Mouse (Mus musculus) MEL (cell line): ENCODE results near the gene Btbd17. TPM values are rescaled to one million over a fixed set of nuclear protein-coding genes. Genes with fewer than 3 reads are reported as not detected.

Experiments used
- DNase-seq: peaks from one replicate; pipeline ENCODE4 v3.0.0; 2011; ENCODE audit warnings: low read depth, low spot score
- H3K27ac ChIP-seq: 2 replicates; pipeline ENCODE4 v1.5.1; 2012; ENCODE audit warnings: low read depth, mild to moderate bottlenecking, control low read depth, low read length, moderate library complexity; ENCODE audit not compliant: control insufficient read depth
- H3K27me3 ChIP-seq, 2 experiments: fragments of 150-350 bp in 1 of 2; sonication (generic) in 1 of 2; 2 replicates each; pipeline ENCODE4 v1.6.1; 2012; ENCODE audit warnings: low read length in 2 of 2, mild to moderate bottlenecking in 2 of 2, improper control_type of control experiment in 1 of 2, moderate library complexity in 1 of 2; ENCODE audit not compliant: insufficient read depth in 2 of 2, control insufficient read depth in 1 of 2
- H3K36me3 ChIP-seq, 2 experiments: 2 replicates each; pipeline ENCODE4 v1.6.1; 2012 to 2014; ENCODE audit warnings: low read length in 2 of 2, improper control_type of control experiment in 1 of 2, inconsistent platforms in 1 of 2, mild to moderate bottlenecking in 1 of 2; ENCODE audit not compliant: insufficient read depth in 2 of 2, control insufficient read depth in 1 of 2
- H3K4me1 ChIP-seq, 2 experiments: fragments of 150-350 bp in 1 of 2; sonication (generic) in 1 of 2; 2 replicates each; pipeline ENCODE4 v1.6.1; 2012; ENCODE audit warnings: low read length in 2 of 2, improper control_type of control experiment in 1 of 2, mild to moderate bottlenecking in 1 of 2; ENCODE audit not compliant: insufficient read depth in 2 of 2, control insufficient read depth in 1 of 2
- H3K4me3 ChIP-seq, 2 experiments: fragments of 150-350 bp in 1 of 2; sonication (generic) in 1 of 2; 2 replicates each; pipeline ENCODE4 v1.5.1; 2012; ENCODE audit warnings: low read depth in 2 of 2, low read length in 2 of 2, mild to moderate bottlenecking in 2 of 2, moderate library complexity in 2 of 2, control low read depth in 1 of 2, improper control_type of control experiment in 1 of 2; ENCODE audit not compliant: control insufficient read depth in 1 of 2, insufficient read depth in 1 of 2
- H3K79me2 ChIP-seq: 2 replicates; pipeline ENCODE4 v1.6.1; 2012; ENCODE audit warnings: mild to moderate bottlenecking, low read length, moderate library complexity; ENCODE audit not compliant: control insufficient read depth, poor library complexity, insufficient read depth
- H3K9ac ChIP-seq: 2 replicates; pipeline ENCODE4 v1.6.1; 2012; ENCODE audit warnings: low read depth, mild to moderate bottlenecking, control low read depth, low read length, moderate library complexity; ENCODE audit not compliant: control insufficient read depth, poor library complexity, severe bottlenecking
- H3K9me3 ChIP-seq: fragments of 150-350 bp; sonication (generic); replicated peaks from 2 replicates; pipeline ENCODE4 v1.6.1; 2012; ENCODE audit warnings: mild to moderate bottlenecking, low read length, improper control_type of control experiment, moderate library complexity; ENCODE audit not compliant: insufficient read depth
- CHD2 ChIP-seq: IDR thresholded peaks from 2 replicates; pipeline ENCODE4 v1.6.1; 2011; ENCODE audit warnings: low read length, improper control_type of control experiment
- CTCF ChIP-seq, 3 experiments: IDR thresholded peaks in 2 of 3; conservative IDR thresholded peaks in 1 of 3; 2 replicates each; pipeline ENCODE4 v1.5.1; 2011 to 2012; ENCODE audit warnings: low read length in 3 of 3, low read depth in 2 of 3, mild to moderate bottlenecking in 2 of 3, improper control_type of control experiment in 1 of 3, inconsistent platforms in 1 of 3, mixed read lengths in 1 of 3, moderate library complexity in 1 of 3; ENCODE audit not compliant: control insufficient read depth in 1 of 3, insufficient read depth in 1 of 3, poor library complexity in 1 of 3, severe bottlenecking in 1 of 3
- E2F4 ChIP-seq: IDR thresholded peaks from 2 replicates; pipeline ENCODE4 v1.6.1; 2011; ENCODE audit warnings: low read depth, low read length, improper control_type of control experiment, borderline replicate concordance
- ELF1 ChIP-seq: IDR thresholded peaks from 2 replicates; pipeline ENCODE4 v1.6.1; 2014; ENCODE audit warnings: low read depth, mild to moderate bottlenecking, inconsistent platforms, low read length, improper control_type of control experiment, moderate library complexity
- EP300 ChIP-seq, 2 experiments: IDR thresholded peaks; 2 replicates each; pipeline ENCODE4 v1.6.1; 2011; ENCODE audit warnings: improper control_type of control experiment in 2 of 2, low read length in 2 of 2, low read depth in 1 of 2, mild to moderate bottlenecking in 1 of 2
- ETS1 ChIP-seq: IDR thresholded peaks from 2 replicates; pipeline ENCODE4 v1.6.1; 2012; ENCODE audit warnings: low read depth, mild to moderate bottlenecking, inconsistent platforms, low read length, improper control_type of control experiment, moderate library complexity
- JUND ChIP-seq: IDR thresholded peaks from 2 replicates; pipeline ENCODE4 v1.6.1; 2011; ENCODE audit warnings: low read depth, mild to moderate bottlenecking, improper control_type of control experiment, low read length
- KAT2A ChIP-seq: conservative IDR thresholded peaks from 2 replicates; pipeline ENCODE4 v1.6.1; 2012; ENCODE audit warnings: low read depth, low read length, improper control_type of control experiment, inconsistent platforms
- MAX ChIP-seq: IDR thresholded peaks from 2 replicates; pipeline ENCODE4 v1.6.1; 2011; ENCODE audit warnings: low read length, improper control_type of control experiment
- MAZ ChIP-seq: IDR thresholded peaks from 2 replicates; pipeline ENCODE4 v1.6.1; 2012; ENCODE audit warnings: low read depth, mild to moderate bottlenecking, inconsistent platforms, low read length, improper control_type of control experiment
- MEF2A ChIP-seq: IDR thresholded peaks from 2 replicates; pipeline ENCODE4 v1.6.1; 2014; ENCODE audit warnings: low read depth, mild to moderate bottlenecking, inconsistent platforms, low read length, improper control_type of control experiment; ENCODE audit not compliant: poor library complexity, insufficient replicate concordance, severe bottlenecking; ENCODE audit errors: extremely low read depth
- MXI1 ChIP-seq: IDR thresholded peaks from 2 replicates; pipeline ENCODE4 v1.6.1; 2011; ENCODE audit warnings: mild to moderate bottlenecking, low read depth, low read length, improper control_type of control experiment
- MYC ChIP-seq: IDR thresholded peaks from 2 replicates; pipeline ENCODE4 v1.6.1; 2011; ENCODE audit warnings: low read depth, mild to moderate bottlenecking, low read length, improper control_type of control experiment, moderate library complexity
- NELFE ChIP-seq: IDR thresholded peaks from 2 replicates; pipeline ENCODE4 v1.6.1; 2011; ENCODE audit warnings: low read depth, low read length, improper control_type of control experiment
- NRF1 ChIP-seq: IDR thresholded peaks from 2 replicates; pipeline ENCODE4 v1.6.1; 2014; ENCODE audit warnings: low read depth, mild to moderate bottlenecking, inconsistent platforms, low read length, improper control_type of control experiment, moderate library complexity; ENCODE audit not compliant: poor library complexity, insufficient read depth, severe bottlenecking
- POLR2A ChIP-seq, 2 experiments: IDR thresholded peaks; 2 replicates each; pipeline ENCODE4 v1.6.1; 2011 to 2012; ENCODE audit warnings: low read length in 2 of 2, mild to moderate bottlenecking in 2 of 2, control low read depth in 1 of 2, improper control_type of control experiment in 1 of 2, low read depth in 1 of 2, moderate library complexity in 1 of 2; ENCODE audit not compliant: control insufficient read depth in 1 of 2, insufficient read depth in 1 of 2, poor library complexity in 1 of 2
- RAD21 ChIP-seq: IDR thresholded peaks from 2 replicates; pipeline ENCODE4 v1.6.1; 2011; ENCODE audit warnings: mild to moderate bottlenecking, low read depth, low read length, improper control_type of control experiment
- SIN3A ChIP-seq: IDR thresholded peaks from 2 replicates; pipeline ENCODE4 v1.6.1; 2012; ENCODE audit warnings: low read length, improper control_type of control experiment, inconsistent platforms
- TAL1 ChIP-seq: IDR thresholded peaks from 2 replicates; pipeline ENCODE4 v1.6.1; 2012; ENCODE audit warnings: mild to moderate bottlenecking, inconsistent platforms, low read length, moderate library complexity, mixed read lengths
- TCF12 ChIP-seq: IDR thresholded peaks from 2 replicates; pipeline ENCODE4 v1.6.1; 2014; ENCODE audit warnings: low read depth, mild to moderate bottlenecking, inconsistent platforms, low read length, improper control_type of control experiment, moderate library complexity
- USF2 ChIP-seq, 2 experiments: IDR thresholded peaks; 2 replicates each; pipeline ENCODE4 v1.6.1; 2011 to 2012; ENCODE audit warnings: improper control_type of control experiment in 2 of 2, low read length in 2 of 2, borderline replicate concordance in 1 of 2, inconsistent platforms in 1 of 2, low read depth in 1 of 2, mild to moderate bottlenecking in 1 of 2; ENCODE audit not compliant: insufficient read depth in 1 of 2
- ZC3H11A ChIP-seq: IDR thresholded peaks from 2 replicates; pipeline ENCODE4 v1.6.1; 2012; ENCODE audit warnings: low read depth, mild to moderate bottlenecking, inconsistent platforms, low read length, improper control_type of control experiment
- ZKSCAN1 ChIP-seq: IDR thresholded peaks from 2 replicates; pipeline ENCODE4 v1.6.1; 2012; ENCODE audit warnings: low read depth, mild to moderate bottlenecking, inconsistent platforms, low read length, improper control_type of control experiment, moderate library complexity
- ZMIZ1 ChIP-seq: IDR thresholded peaks from 2 replicates; pipeline ENCODE4 v1.6.1; 2012; ENCODE audit warnings: low read depth, mild to moderate bottlenecking, inconsistent platforms, low read length, improper control_type of control experiment, moderate library complexity
- polyA plus RNA-seq, 2 experiments: library from polyadenylated mRNA; stranded (reverse) in 1 of 2; unstranded in 1 of 2; fragments of >175 nt in 1 of 2; fragments of >200 nt in 1 of 2; gene quantifications; 2 replicates each; pipeline versions ENCODE4 v1.2.1 to v1.2.4; 2012; ENCODE audit warnings: low replicate concordance in 2 of 2, low read depth in 1 of 2; ENCODE audit not compliant: insufficient read length in 2 of 2, insufficient read depth in 1 of 2, missing spikeins in 1 of 2
- total RNA-seq: library from RNA; depleted of rRNA; stranded (reverse); fragments of 300-350 nt; gene quantifications from 2 replicates; pipeline ENCODE4 v1.2.3, GENCODE M21; 2012

Btbd17 gene
- total and polyA plus RNA-seq, 3 experiments, result not detected

DNA sequence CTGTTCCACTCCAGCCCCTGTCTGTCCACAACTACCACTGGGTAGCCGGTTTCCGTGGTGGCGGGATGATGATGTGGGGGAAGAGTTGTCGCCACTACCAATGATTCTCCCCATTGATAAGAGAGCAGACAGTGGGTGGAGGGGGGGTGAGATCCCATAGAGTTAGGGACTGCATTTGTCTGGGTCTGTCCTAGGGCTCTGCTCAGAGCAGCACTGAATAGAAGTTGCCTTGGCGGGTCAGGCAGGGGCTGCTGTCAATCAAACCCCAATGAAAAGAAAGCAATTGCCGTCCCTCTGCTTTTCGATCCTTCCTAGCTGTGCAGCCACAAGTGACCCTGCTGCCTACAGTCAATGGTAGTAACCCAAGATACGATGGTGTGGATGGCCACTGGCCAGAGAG is 8.2 kb upstream of the Btbd17 start:
- no peak for DNase-seq
- Histone ChIP-seq H3K4me1 (no peaks in the 10 kb centered on the region), H3K4me3 (no peak overlapping the region), H3K27me3 (no peaks in the 10 kb centered on the region), H3K9ac (no peak overlapping the region), H3K27ac (no peak overlapping the region), H3K9me3 (no peaks in the 10 kb centered on the region; the same call in 1 of the 2 replicates), H3K79me2 (no peaks in the 10 kb centered on the region), H3K36me3 (no peaks in the 10 kb centered on the region)
- TF ChIP-seq ZKSCAN1 (no peak), E2F4 (no peak), ZC3H11A (no peak), SIN3A (no peak), USF2 (IDR thresholded peaks at IDR 0.05; ENCODE audit: borderline replicate concordance in 1 of 2, insufficient read depth in 1 of 2, low read depth in 1 of 2, low read length in 2 of 2) (no peak), TAL1 (no peak), TCF12 (no peak), POLR2A (IDR thresholded peaks at IDR 0.05; ENCODE audit: control insufficient read depth in 1 of 2, insufficient read depth in 1 of 2, low read depth in 1 of 2, low read length in 2 of 2, poor library complexity in 1 of 2) (no peak), ZMIZ1 (no peak), ELF1 (no peak), EP300 (IDR thresholded peaks at IDR 0.05; ENCODE audit: low read depth in 1 of 2, low read length in 2 of 2) (no peak), MAX (no peak), NRF1 (no peak), MEF2A (no peak), MXI1 (no peak)

DNA sequence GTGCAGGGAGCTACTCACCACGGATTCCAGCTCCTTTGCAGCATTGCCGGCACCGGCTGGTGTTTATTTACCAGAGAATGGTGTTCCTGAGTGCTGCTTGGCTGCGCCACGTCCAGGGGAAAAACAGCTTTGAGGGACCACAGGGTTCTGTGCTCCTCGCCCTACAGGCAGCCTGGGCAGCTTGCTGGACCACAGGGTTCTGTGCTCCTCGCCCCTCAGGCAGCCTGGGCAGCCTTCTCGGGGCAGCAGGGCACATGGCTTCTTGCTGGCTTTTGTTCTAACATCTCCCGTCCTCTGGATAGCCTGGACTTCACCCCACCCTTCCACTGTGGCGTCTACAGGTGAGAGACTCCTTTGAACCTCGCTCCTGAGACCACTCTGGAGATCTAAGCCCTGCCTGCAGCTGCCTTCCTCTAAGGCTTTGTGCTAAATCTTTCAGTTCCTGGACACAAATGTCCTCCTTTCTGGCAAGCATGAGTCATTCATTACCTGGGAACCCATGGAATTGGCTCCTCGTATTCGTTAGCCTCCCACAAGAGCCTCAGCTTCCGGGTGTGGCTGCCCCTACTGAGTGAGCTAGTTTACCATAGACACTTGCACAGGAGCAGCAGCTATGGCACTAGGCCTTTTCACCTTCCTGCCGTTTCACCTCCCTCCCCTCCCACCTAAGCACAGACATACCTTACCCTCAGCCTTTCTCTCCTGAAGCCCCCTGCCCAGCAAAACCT is 7.0 kb upstream of the Btbd17 start:
- Histone ChIP-seq H3K4me1 (no peaks in the 10 kb centered on the region), H3K36me3 (no peaks in the 10 kb centered on the region), H3K79me2 (no peaks in the 10 kb centered on the region), H3K27me3 (no peaks in the 10 kb centered on the region), H3K4me3 (no peak overlapping the region), H3K9ac (no peak overlapping the region), H3K9me3 (no peaks in the 10 kb centered on the region; the same call in 1 of the 2 replicates), H3K27ac (no peak overlapping the region)
- no peak for TF ChIP-seq MEF2A
- TF ChIP-seq NELFE, result no peak
- TF ChIP-seq KAT2A, result no peak
- no peak for TF ChIP-seq CTCF (IDR thresholded peaks at IDR 0.05 in 2 of 3, conservative IDR thresholded peaks at IDR 0.05 in 1 of 3; ENCODE audit: control insufficient read depth in 1 of 3, insufficient read depth in 1 of 3, low read depth in 2 of 3, low read length in 3 of 3, poor library complexity in 1 of 3, severe bottlenecking in 1 of 3)
- TF ChIP-seq E2F4, result no peak
- no peak for TF ChIP-seq ETS1
- no peak for TF ChIP-seq NRF1
- no peak for TF ChIP-seq JUND
- no peak for TF ChIP-seq EP300 (IDR thresholded peaks at IDR 0.05; ENCODE audit: low read depth in 1 of 2, low read length in 2 of 2)
- no peak for TF ChIP-seq USF2 (IDR thresholded peaks at IDR 0.05; ENCODE audit: borderline replicate concordance in 1 of 2, insufficient read depth in 1 of 2, low read depth in 1 of 2, low read length in 2 of 2)
- no peak for TF ChIP-seq MYC
- no peak for TF ChIP-seq MAZ
- TF ChIP-seq CHD2, result no peak
- TF ChIP-seq ZC3H11A, result no peak
- no peak for TF ChIP-seq TAL1
- no peak for TF ChIP-seq POLR2A (IDR thresholded peaks at IDR 0.05; ENCODE audit: control insufficient read depth in 1 of 2, insufficient read depth in 1 of 2, low read depth in 1 of 2, low read length in 2 of 2, poor library complexity in 1 of 2)
- no peak for TF ChIP-seq RAD21
- no peak for DNase-seq
